21 mouse cellular contexts compared by ENCODE assay signal in the genomic region with DNA sequence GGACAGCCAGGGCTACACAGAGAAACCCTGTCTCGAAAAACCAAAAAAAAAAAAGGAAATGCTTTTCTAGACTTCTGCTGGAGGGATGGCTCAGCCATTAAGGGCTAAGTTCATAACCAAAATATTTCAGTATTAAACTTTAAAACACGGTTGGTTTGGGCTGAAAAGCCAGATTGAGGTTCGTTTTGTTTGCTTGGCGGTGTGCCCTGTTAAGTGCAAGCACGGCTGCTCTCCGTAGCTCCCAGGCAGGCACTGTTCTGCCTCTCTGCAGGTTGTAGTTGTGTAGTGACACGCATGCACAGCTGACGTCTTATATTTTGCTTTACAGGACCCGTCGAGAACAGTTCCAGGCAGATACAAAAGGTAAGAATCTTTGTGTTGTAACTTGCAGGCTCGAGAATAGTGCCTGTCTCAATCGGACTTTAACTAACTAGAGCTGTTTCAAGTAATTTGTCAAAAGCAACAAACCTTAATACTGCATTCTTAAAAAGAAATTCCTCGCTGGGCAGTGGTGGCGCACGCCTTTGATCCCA. TPM values are rescaled to one million over a fixed set of nuclear protein-coding genes. Genes with fewer than 3 reads are reported as not detected.
"Had no signal": no experiment of that assay in that cellular context is flagged by ENCODE, and none has a peak within 500 bp of the region (broad histone marks: within the 10 kb centered on the region; RNA-seq: fewer than 3 reads in every experiment).

No protein-coding gene starts in this region.

- H3K4me3 ChIP-seq: lung, embryonic 15.5 days; megakaryocyte, embryonic 14.5 days; midbrain, embryonic 12.5 days; myocyte; neural tube, embryonic 13.5 days; neural tube, embryonic 15.5 days had no signal

- H3K4me2 ChIP-seq: lung, embryonic 15.5 days; midbrain, embryonic 12.5 days; neural tube, embryonic 13.5 days; neural tube, embryonic 15.5 days had no signal

- H3K9me3 ChIP-seq: lung, embryonic 15.5 days; midbrain, embryonic 12.5 days; neural tube, embryonic 13.5 days; neural tube, embryonic 15.5 days had no signal

- ATAC-seq: liver, postnatal 0 days; lung, postnatal 0 days had no signal

- H3K9ac ChIP-seq: liver, postnatal 0 days; lung, embryonic 15.5 days; midbrain, embryonic 12.5 days; neural tube, embryonic 13.5 days; neural tube, embryonic 15.5 days had no signal

- H3K4me1 ChIP-seq: megakaryocyte, embryonic 14.5 days had no signal

- H3K36me3 ChIP-seq: lung, embryonic 15.5 days; midbrain, embryonic 12.5 days; neural tube, embryonic 13.5 days; neural tube, embryonic 15.5 days had no signal

- H3K27me3 ChIP-seq: lung, embryonic 15.5 days; megakaryocyte, embryonic 14.5 days; midbrain, embryonic 12.5 days; neural tube, embryonic 13.5 days; neural tube, embryonic 15.5 days had no signal

- DNase-seq: liver, postnatal 0 days; lung, adult 2 months; lung, postnatal 14 days; lung, postnatal 36 days; midbrain, embryonic 14.5 days; retina, postnatal 1 day; right cerebral cortex, adult 18-20 months; right cerebral cortex, postnatal 25 days; right cerebral cortex, postnatal 4 days; spleen, adult 18-20 months; thymus, adult 18-20 months; thymus, postnatal 14 days; thymus, postnatal 36 days had no signal

- H3K27ac ChIP-seq: lung, embryonic 15.5 days; macrophage; midbrain, embryonic 12.5 days; neural tube, embryonic 13.5 days; neural tube, embryonic 15.5 days had no signal

RNA-seq across cellular contexts. Expression of a gene that starts 59.5 kb away (rescaled TPM):
- polyA plus RNA-seq: macrophage had no signal
